Mouse (Mus musculus) embryonic fibroblast, embryonic 13.5 days (primary cell): ENCODE measurements at regions not wholly inside any gene's neighbourhood (a gene's known extent, or its start where the extent isn't known, plus 50 kb on each side); places are given as distances from the start of the nearest gene placed in this dataset.

Source experiments
- CTCF ChIP-seq: IDR thresholded peaks from 2 replicates; pipeline ENCODE4 v1.5.1; 2011; ENCODE audit warnings: mild to moderate bottlenecking, control low read depth, low read length, moderate library complexity, borderline replicate concordance; ENCODE audit not compliant: insufficient read depth
- POLR2A ChIP-seq: IDR thresholded peaks from 2 replicates; pipeline ENCODE4 v1.6.1; 2011; ENCODE audit warnings: low read depth, mild to moderate bottlenecking, control low read depth, low read length, moderate library complexity

DNA sequence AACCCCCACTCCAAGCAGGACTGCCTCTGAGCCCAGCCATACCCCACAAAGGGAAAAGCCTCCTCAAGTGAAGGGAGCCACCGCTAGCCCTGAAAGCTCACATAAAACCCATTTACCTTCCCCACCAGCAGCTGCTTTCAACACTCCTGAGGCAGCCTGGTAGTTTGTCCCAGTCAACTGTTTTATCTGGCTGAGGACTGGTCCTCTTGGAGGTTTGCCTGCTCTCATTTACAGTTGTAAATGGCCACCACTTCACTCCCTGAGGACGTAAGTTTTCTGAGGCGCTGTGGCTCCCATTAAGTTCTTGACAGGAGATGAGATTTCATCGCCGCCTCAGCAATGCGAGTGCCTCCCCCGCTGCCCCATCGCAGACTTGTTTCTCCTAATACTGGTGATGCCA, 425.2 kb downstream of the Plekhb2 start:
- no peak for TF ChIP-seq CTCF
- TF ChIP-seq POLR2A, result no peak
